Mouse (Mus musculus) E14TG2a.4 (cell line): Measurements from ENCODE around the gene Drg2.

ENCODE experiments used
- CTCF ChIP-seq: conservative IDR thresholded peaks from 2 replicates; pipeline ENCODE4 v1.5.1; 2014; ENCODE audit warnings: low read length
- NANOG ChIP-seq: IDR thresholded peaks from 2 replicates; pipeline ENCODE4 v1.6.1; 2014; ENCODE audit warnings: borderline replicate concordance, low read length, mixed read lengths

GRCm38 (mm10) chr11:60444007-60444406, 10.4 kb upstream of the Drg2 start:
- TF ChIP-seq CTCF (no peak), NANOG (no peak)
